Mouse (Mus musculus): ENCODE results near the gene Etl4.

The Etl4 gene

GRCm38 (mm10) chr2:20777931-20778330, 868.4 kb downstream of the Etl4 start:
- no peak for DNase-seq

DNA sequence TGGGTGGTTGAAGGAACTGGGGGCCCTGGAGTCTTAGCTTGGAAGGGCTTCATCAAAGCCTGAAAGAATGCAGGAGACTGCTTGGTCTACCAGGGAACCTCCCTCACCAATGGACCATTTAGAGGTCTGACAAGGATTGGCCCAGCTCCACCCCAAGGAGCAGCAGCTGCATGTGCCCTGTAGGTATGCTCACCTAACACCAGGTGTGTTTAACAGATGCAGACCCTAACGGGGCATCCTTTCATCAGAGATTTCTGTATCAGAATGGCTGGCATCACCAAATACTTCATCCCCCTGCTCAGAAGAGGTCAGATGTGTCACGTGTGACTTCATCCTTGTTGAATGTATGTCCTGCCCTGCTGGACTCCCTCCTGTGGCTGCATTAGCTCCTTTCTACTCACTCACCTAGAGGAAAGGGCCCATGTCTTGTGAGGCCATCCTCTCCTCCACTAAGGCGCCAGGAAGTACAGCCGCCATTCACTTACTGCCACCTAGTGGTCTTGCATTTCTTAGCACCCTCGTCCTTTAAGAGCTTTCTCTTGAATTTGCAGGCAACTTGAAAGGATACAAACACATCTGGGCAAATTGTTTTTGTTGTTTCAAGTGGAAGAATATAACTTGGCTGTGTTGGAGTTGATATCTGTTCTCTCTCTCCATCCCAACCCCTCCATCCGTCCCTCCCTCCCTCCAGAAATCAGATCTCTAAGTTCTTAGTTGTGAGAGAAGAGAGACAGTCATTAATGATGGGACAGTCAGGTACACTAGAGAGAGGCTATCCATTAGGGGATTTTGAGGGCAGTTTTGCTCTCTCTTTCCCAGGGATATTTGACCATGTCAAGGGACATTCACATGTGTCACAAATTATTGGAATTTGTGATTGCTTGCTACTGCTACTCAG, 870.2 kb downstream of the Etl4 start:
- no peak for DNase-seq

- no peak for DNase-seq
These were observed 891.8 kb downstream of the Etl4 start for GRCm38 (mm10) chr2:20801236-20801890.

DNA sequence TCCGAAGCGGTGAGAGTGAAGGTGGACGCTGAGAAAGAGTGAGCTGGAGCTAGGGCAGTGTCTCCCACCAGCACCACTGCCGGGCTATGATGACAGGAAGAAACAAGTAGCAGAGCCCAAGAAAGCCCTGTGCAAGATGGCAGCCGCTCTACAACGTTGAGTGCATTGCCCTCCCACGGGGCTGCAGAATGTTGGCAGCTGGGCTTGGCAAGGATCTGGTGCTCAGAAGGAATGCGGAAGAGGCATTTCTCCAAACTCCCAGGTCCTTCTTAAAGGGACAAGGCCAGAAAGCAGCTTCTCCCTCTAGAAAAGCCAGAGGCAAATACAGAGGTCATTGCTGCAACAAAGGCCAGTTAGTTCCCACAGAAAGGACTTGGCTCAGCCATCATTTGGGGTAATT, 901.9 kb downstream of the Etl4 start:
- no peak for DNase-seq

DNA sequence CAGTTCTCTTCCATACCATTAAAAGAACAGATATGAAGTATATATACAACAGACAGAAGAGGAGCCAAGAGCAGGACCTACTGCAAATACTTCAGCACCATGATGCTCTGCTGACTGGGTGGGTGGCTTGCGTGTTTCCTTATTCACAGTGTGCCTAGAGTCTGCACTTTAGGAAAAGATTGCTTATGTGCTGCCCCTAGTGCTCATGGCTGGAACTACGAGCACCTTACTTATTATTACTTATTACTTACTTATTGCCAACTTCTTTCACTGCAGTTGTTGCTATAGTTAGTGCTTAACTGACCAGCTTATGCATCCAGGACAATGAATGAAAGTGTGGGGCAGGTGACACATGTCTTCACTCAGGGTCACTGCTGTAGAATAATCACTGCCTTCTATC, 904.4 kb downstream of the Etl4 start:
- DNase-seq: no peak

- no peak for DNase-seq
These were observed 908.6 kb downstream of the Etl4 start for GRCm38 (mm10) chr2:20818226-20818625.

DNA sequence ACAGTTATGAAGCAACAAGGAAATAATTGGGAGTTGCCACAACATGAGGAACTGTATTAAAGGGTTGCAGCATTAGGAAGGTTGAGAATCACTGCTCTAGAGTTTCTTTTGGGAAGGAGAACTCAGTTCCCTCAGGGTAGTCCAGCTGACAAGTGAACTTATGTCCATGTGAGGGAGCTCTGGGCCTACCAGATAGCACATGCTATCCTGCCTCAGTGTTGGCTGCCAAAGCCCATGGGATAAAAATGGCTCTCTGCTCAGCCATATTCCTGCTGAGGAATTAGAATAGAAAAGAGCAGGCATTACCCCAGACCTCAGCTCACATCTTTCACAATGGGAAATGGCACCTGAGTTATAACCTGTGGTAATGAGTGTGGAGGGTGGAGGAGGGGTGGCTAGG, 916.7 kb downstream of the Etl4 start:
- DNase-seq: no peak

GRCm38 (mm10) chr2:20830882-20831281, 921.3 kb downstream of the Etl4 start:
- no peak for DNase-seq

- DNase-seq: no peak
These were observed 922.2 kb downstream of the Etl4 start for GRCm38 (mm10) chr2:20831608-20832406.

- DNase-seq: no peak
These were observed 939.8 kb downstream of the Etl4 start for GRCm38 (mm10) chr2:20849346-20849745.

All from thymus, adult 18-20 months (tissue).